Comparison of ENCODE assay signal across 8 mouse cellular contexts in the genomic region with DNA sequence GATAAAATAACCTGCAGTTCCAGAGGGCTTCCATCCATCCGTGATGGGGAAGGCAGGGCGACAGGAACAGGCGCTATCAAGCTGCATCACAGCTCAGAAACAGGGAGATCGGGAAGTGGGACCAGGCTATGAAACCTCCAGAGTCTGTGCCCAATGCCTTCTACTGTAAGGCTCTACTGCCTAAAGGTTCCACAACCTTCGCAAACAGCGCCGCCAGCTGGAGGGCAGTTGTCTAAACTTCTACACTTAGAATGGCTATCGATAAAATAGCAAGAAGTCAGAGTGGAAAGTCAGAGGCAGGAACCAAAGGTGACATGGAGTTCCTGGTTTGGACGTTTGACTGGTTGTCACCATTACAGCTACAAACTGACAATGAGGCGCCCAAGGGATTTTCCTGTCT. TPM values are rescaled to one million over a fixed set of nuclear protein-coding genes. Genes with fewer than 3 reads are reported as not detected.
DNase-seq lines count a peak whose midpoint lies in the region; ATAC-seq and TF ChIP-seq lines count a peak whose summit lies in the region.

No protein-coding gene starts in this region.

- no peak for ATAC-seq in intestine, embryonic 14.5 days (replicated peaks; ENCODE audit: low FRiP score, low TSS enrichment, low read depth)
- peak; percentile 81 for ATAC-seq in megakaryocyte-erythroid progenitor cell, adult 5-6 weeks (replicated peaks; ENCODE audit: low FRiP score, low TSS enrichment, poor library complexity, severe bottlenecking)

- no peaks in the 10 kb centered on the region for H3K9me3 ChIP-seq in intestine, embryonic 14.5 days (ENCODE audit: control insufficient read depth, low read length)

- peak overlapping the region; percentile 35; the same call in 1 of the 2 replicates for H3K27ac ChIP-seq in gastrocnemius, adult 2 months
- H3K27ac ChIP-seq in intestine, embryonic 14.5 days (ENCODE audit: low read depth): no peak overlapping the region

- H3K9ac ChIP-seq in intestine, embryonic 14.5 days (ENCODE audit: low read length): no peak overlapping the region

- peaks cover 18% of the 10 kb centered on the region for H3K36me3 ChIP-seq in intestine, embryonic 14.5 days (ENCODE audit: control insufficient read depth, insufficient read depth, low read length)

- WGBS in intestine, embryonic 14.5 days: 32% methylated on average over 10 of the region's 10 CpGs

- peak; percentile 69 for TF ChIP-seq CTCF in gastrocnemius, adult 2 months (IDR thresholded peaks at IDR 0.05)

- peak; percentile 79 for DNase-seq in layer of hippocampus, adult 11-12 months (ENCODE audit: low spot score)
- DNase-seq in layer of hippocampus, adult 9-10 months (ENCODE audit: low spot score): no peak
- DNase-seq in cerebellum, postnatal 10 days: peak; percentile 82 to 83
- DNase-seq in gastrocnemius, adult 2 months: peak; percentile 83
- DNase-seq in intestine, embryonic 14.5 days (ENCODE audit: low spot score): peak; percentile 71
- DNase-seq in left cerebral cortex, postnatal 25 days (ENCODE audit: low spot score in 2 of 2): peak; percentile 40 to 63
- peak; percentile 51 to 71 for DNase-seq in spleen, postnatal 14 days (ENCODE audit: low spot score in 2 of 2)

- peaks cover 13% of the 10 kb centered on the region for H3K4me1 ChIP-seq in intestine, embryonic 14.5 days (replicated peaks; ENCODE audit: control insufficient read depth, insufficient read depth, low read length)

- peak overlapping the region; percentile 20; the same call in 1 of the 2 replicates for H3K4me2 ChIP-seq in intestine, embryonic 14.5 days (ENCODE audit: low read length)

- no peaks in the 10 kb centered on the region for H3K27me3 ChIP-seq in intestine, embryonic 14.5 days (replicated peaks; ENCODE audit: control insufficient read depth, insufficient read depth, low read length)

- H3K4me3 ChIP-seq in gastrocnemius, adult 2 months: peak overlapping the region; percentile 60
- H3K4me3 ChIP-seq in intestine, embryonic 14.5 days (ENCODE audit: low read depth, low read length): no peak overlapping the region

- intact Hi-C loops in gastrocnemius, adult 2 months (cut with DNase I): no loop called here
- intact Hi-C loops in left cerebral cortex, postnatal 25 days (cut with DNase I): loop anchor here (5.0 to 10.0 kb wide), 4 partner anchors 52 to 782 kb away; a partner anchor contains a TSS

RNA-seq across cellular contexts. Expression of a gene that starts 1.4 kb away (rescaled TPM):
- total RNA-seq in gastrocnemius, adult 2 months (2021): 100 to 1,000 TPM in 1 of 2 experiments, 10 to 100 TPM in 1; 90.8 to 122 TPM
- 78.4 and 84.1 TPM in 2 replicates for polyA plus RNA-seq in intestine, embryonic 14.5 days (2014; fragmentation: Nextera tagmentation; extraction: Ambion mirVana)
- total RNA-seq in left cerebral cortex, postnatal 25 days (2021): 10 to 100 TPM; 68.0 to 71.4 TPM
- 106 and 173 TPM in 2 replicates for total RNA-seq in megakaryocyte-erythroid progenitor cell, adult 5-6 weeks (2014; fragmentation: Nextera tagmentation)
- 115 and 144 TPM in 2 replicates for total RNA-seq in megakaryocyte-erythroid progenitor cell, adult 5-6 weeks (2017)

RNA-seq across cellular contexts. Expression of a gene that starts 34.4 kb away (rescaled TPM):
- 10 to 100 TPM in 1 of 2 experiments, 1 to 10 TPM in 1; 9.2 to 11.3 TPM for total RNA-seq in gastrocnemius, adult 2 months (2021)
- 4.2 and 5.1 TPM in 2 replicates for polyA plus RNA-seq in intestine, embryonic 14.5 days (2014; fragmentation: Nextera tagmentation; extraction: Ambion mirVana)
- total RNA-seq in left cerebral cortex, postnatal 25 days (2021): 10 to 100 TPM; 13.3 to 14.3 TPM
- total RNA-seq in megakaryocyte-erythroid progenitor cell, adult 5-6 weeks (2014; fragmentation: Nextera tagmentation): 2.3 and 3.7 TPM in 2 replicates
- 1.4 and 3.0 TPM in 2 replicates for total RNA-seq in megakaryocyte-erythroid progenitor cell, adult 5-6 weeks (2017)

RNA-seq across cellular contexts. Expression of a gene that starts 49.5 kb away (rescaled TPM):
- total RNA-seq in gastrocnemius, adult 2 months (2021): 10 to 100 TPM; 21.4 to 24.7 TPM
- polyA plus RNA-seq in intestine, embryonic 14.5 days (2014; fragmentation: Nextera tagmentation; extraction: Ambion mirVana): 80.0 and 85.5 TPM in 2 replicates
- total RNA-seq in left cerebral cortex, postnatal 25 days (2021): 10 to 100 TPM; 29.6 to 34.9 TPM
- total RNA-seq in megakaryocyte-erythroid progenitor cell, adult 5-6 weeks (2014; fragmentation: Nextera tagmentation): 83.7 and 90.8 TPM in 2 replicates
- total RNA-seq in megakaryocyte-erythroid progenitor cell, adult 5-6 weeks (2017): 295 and 297 TPM in 2 replicates

RNA-seq across cellular contexts. Expression of a gene that starts 49.5 kb away (rescaled TPM):
- total RNA-seq in gastrocnemius, adult 2 months (2021): 100 to 1,000 TPM; 111 to 127 TPM
- 165 and 173 TPM in 2 replicates for polyA plus RNA-seq in intestine, embryonic 14.5 days (2014; fragmentation: Nextera tagmentation; extraction: Ambion mirVana)
- 100 to 1,000 TPM; 108 to 118 TPM for total RNA-seq in left cerebral cortex, postnatal 25 days (2021)
- 112 and 129 TPM in 2 replicates for total RNA-seq in megakaryocyte-erythroid progenitor cell, adult 5-6 weeks (2014; fragmentation: Nextera tagmentation)
- total RNA-seq in megakaryocyte-erythroid progenitor cell, adult 5-6 weeks (2017): 158 and 160 TPM in 2 replicates
